Mouse (Mus musculus): ENCODE results near the gene Tnfsf12.

DNA sequence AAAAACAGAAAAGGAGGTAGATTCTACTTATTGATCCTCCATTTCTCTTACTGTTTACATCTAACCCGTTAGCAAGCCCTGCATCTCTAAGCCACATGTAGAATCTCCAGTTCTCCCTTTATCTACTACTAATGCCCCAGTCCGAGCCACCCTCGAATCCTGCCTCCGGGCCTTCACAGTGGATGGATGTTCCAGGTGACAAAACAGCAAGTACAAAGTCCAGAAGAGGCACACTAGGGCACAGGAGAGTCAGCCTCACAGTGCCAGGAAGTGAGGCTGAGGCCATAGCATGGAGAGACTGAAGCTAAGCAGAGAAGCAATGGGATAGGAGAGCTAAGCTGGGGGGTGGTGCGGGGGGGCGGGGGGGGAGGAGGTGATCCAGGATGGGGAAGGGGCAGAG, 2.8 kb downstream of the Tnfsf12 start:
- TF ChIP-seq SRF (IDR thresholded peaks at IDR 0.05; ENCODE audit: control insufficient read depth, insufficient read length, low read depth) (no peak), E2F4 (IDR thresholded peaks at IDR 0.05; ENCODE audit: insufficient read depth) (no peak), POLR2A (IDR thresholded peaks at IDR 0.05; ENCODE audit: insufficient read length, low read depth) (no peak), USF1 (IDR thresholded peaks at IDR 0.05; ENCODE audit: low read depth) (no peak)
